Mouse (Mus musculus): Measurements from ENCODE around the gene Lsamp.
A peak's percentile ranks its signal among the peaks of the same experiment; 100 is the strongest.

Gene Lsamp

DNA sequence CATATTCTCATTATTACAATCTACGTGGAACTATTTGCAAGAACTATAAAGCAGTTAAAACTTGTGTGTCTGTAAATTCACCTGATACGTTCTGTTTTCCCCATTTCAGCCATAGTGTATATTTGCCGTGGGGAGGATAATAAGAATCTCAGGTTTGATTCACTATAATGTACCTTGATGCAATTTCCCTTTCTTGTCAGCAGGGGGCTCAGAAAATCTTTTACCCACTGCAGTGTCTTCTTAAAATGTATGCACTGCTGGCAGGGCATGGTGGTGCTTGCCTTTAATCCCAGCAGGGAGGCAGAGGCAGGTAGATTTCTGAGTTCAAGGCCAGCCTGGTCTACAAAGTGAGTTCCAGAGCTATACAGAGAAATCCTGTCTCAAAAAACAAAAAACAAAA is 287.7 kb downstream of the Lsamp start:
- DNase-seq (ENCODE audit: low read depth, low spot score), result no peak

DNA sequence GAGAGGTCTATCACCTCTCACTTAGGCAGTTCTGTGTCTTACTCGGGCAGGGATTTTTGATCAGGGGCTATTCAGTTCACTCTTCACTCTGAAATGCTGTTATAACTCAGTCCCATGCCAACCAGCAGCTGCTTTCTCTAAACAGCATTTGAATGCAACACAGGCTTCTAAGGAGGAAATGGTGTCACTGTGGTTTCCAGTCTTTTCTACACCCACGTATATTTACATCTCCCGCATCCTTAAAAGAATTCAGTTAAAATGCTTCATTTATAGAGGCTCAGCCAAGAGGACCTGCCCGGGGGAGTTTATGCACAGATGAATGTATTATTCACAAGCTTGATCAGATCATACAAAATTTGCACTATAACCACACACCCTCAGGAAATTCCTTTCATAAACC is 306.0 kb downstream of the Lsamp start:
- no peak for DNase-seq (ENCODE audit: low read depth, low spot score)

DNA sequence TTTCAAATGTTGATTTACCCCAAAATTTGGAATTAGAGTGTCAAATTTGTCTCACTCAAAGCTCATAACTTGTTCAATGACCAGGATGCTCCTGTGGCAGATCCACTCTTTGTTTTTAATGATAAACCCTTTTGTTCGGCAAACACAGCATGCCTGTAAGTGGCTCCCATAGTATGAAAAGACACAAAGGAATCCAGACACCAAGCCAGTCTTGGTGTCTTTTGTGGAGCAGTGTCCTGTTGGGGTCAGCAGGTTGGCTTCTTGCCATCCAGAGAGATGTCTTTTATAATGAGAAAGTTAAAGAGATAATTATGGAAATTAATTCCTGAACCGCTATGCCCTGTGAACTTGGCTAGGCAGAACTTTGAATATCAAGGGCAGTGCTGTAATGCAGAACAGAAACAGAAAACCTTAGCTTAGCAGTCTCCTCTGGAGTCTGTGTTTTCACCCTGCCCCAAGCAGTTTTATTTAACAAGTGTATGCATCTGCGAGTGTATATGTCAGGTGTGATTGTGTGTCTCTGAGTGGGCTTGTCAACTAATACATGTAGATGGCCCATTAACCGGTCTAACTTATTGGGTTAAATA is 310.2 kb downstream of the Lsamp start:
- DNase-seq (ENCODE audit: low read depth, low spot score), result no peak

DNA sequence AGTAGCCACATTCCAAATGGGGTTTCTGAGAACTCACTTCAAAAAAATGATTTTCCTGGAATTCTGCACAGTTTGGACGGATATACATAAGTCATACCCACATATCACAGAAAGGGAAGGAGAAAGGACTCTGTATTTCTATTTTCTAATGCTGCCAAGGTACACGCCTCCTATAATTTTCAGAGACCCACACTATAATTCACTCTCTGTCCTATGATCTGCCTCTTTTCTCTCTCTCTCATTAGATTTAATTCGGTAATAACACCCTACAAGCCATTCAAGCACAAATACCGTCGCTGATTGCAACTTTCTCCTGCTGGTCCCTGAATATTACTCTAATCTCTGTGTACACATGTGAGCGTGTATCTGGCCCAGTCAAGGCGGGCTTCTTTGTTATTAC is 311.1 kb downstream of the Lsamp start:
- DNase-seq (ENCODE audit: low read depth, low spot score), result no peak

DNA sequence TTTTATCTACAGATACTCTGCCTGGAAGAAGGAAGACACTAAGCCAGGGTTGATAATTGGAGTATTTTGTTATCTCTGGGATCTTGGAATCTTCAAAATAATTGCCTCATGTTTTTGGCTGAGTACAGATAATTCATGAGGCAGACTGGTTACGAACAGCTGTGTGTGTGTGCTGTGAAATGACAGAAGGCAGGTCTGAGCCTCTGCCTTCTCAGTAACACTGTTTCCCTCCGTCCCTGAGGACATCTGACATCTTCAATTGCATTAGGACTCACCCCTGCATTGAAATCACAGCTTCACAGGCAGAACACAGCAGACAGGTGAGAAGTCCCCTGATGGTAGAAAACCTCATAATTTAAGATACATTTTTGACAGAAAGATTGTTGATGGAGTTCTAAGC is 323.5 kb downstream of the Lsamp start:
- DNase-seq (ENCODE audit: low read depth, low spot score), result no peak

DNA sequence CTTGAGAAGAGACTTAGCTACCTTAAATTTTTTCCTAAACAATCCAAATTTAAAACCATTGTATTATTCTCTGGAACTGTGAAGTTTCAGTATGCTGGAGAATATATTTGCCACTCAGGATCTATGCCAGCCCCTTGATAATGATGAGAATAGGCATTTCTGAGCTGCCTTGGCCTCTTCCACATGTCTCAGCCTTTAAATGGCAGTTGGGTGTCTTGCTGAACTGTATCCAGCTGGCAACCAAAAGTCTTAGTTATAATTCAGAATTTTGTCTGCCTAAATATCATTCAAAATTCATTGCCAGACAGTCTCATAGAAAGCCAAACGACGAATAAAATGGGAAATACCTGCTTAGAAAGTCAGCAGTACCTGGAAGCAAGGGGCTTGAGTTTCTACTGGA is 332.0 kb downstream of the Lsamp start:
- DNase-seq (ENCODE audit: low read depth, low spot score), result no peak

DNA sequence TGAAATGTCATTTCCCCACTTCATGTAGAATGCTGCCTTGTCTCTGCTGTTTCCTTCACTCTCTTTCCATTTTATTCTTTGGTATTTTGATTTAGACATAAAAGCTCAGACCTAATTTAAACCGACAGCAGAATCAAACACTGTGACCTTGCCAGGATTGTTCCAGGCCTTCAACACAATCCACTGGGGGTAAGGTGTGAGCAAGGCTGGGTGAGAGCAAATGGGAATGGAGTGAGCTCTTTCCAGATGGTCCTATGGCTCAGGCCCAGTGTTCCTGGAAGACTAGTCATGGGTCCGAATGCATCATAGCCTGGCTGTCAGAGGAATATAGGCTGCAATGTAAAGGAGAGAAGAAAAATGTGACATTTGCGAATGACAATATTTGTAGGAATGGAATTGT is 340.6 kb downstream of the Lsamp start:
- DNase-seq (ENCODE audit: low read depth, low spot score), result no peak

DNA sequence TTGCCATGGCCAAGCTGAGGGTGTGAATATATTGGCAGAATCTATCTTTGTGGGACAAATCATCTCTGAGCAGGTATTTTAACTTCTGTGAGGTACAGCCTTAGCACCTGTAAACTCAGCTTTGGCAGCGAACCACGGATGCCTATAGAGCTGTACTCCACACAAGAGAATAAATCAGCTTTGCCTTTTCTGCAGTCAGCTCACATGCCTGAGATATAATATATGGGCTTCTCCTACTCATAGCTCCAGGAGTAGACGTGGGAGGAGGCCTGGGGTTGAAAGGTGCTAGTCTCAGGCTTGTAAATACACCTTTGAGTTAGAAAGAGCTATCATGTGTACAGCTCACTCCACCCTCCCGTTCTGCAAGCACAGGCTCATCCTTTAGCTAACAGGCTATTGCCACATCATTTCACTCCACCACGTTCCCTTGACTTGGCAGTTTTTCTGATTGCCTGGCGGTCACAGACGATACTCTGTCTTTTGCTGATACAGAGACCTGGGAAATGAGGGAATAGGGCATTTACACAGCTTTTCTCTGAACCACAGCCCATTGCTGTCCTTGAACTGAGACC is 344.2 kb downstream of the Lsamp start:
- no peak for DNase-seq (ENCODE audit: low read depth, low spot score)

DNA sequence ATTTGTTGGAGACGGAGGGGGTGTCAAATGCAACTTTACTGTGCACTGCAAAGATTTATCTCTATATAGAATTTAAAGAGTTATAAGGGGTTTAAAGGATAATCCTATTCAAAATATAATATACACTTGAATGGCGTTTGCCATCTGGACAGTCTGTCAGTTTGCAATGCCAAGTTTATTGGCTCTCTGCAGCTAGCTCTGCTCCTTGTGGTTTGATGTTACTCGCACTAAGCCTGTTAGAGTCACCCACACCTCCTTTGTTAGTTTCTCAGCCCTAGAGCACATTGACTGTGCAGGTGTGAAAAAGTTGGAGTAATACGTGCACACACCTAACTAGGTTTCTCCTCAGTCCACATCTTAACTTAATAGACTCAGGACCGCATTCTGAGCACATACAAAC is 385.5 kb downstream of the Lsamp start:
- DNase-seq (ENCODE audit: low read depth, low spot score), result no peak

DNA sequence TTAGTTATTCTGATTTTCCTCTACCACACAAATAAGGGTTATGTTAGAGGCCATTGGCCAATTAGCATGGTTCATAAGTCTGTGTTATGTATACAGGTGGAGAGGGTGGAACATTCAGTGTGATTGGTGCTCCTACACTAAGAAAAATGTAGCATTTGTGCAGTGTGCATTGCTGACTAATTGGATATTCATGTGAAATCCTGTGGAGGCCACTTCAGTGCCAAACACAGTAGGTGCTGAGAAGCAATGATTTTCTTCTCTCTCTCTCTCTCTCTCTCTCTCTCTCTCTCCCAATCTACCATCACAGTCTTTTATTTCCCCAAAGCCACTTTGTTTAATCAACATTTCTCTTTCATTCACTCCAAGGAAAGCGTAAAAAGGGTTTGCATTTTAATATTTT is 387.1 kb downstream of the Lsamp start:
- DNase-seq (ENCODE audit: low read depth, low spot score), result no peak

DNA sequence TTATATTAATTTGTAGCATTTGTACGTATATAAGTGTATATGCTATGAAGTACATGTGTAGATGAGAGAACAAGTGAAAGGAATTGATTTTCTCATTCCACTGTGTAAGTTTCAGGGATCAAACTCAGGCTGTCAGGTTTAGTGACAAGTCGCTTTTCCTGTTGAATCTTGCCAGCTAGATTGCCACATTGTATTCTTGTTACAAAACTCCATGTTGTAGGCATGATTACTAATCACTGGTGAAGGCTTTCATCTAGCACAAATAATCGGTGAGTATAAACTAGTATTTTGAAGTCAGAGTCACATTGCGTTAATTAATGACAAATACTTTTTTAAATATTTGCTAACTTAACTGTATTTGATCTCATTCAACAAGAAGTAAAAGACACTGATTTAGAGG is 391.2 kb downstream of the Lsamp start:
- no peak for DNase-seq (ENCODE audit: low read depth, low spot score)

DNA sequence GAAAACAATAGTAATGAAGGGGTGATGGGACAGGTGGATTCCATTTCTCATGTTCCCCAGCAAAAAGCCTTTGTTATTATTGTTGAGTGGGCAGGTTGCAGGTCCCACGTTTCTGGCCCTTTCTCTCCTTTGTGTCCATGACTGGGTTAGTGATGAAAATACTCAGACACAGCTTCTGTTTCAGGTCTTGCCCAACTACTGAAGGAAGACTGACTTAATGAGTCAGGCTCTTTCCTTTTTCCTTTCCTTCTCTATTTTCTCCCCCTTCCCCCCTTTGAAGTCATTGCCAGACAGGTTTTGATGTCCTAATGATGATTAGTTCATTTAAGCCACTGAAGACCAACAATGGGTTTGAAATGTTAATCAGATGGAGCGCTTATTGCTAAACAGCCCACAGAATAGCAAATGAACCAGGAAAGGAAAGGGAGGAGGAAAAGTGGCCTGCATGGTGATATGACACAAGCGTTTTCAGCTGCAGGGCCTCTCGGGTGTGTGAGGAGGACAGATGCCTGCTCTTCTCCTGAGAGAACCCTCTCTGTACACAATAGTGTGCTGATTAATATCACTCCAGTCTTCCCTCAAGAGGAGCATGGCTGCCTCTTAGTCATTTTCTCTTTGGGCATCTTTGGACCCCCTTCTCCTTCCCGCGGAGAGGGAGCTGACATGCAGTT is 393.1 kb downstream of the Lsamp start:
- DNase-seq (ENCODE audit: low read depth, low spot score), result no peak

DNA sequence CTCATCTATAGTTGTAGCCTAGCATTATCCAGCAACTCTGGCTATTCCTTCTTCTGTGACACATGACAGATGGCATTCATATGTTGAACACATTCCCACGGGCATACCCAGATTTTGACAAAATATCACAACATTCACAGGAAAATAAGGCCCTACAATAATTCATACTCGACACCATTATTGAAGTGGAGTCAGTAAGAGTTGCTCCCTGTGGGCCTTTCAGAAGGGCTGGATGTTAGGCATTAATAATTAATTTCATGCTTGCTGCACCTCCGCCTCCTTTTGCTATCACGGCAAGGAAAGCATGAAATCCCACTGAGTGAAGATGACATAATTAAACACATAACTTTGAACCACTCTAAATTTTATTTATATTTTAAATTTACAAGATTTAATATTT is 407.9 kb downstream of the Lsamp start:
- DNase-seq (ENCODE audit: low read depth, low spot score), result no peak

DNA sequence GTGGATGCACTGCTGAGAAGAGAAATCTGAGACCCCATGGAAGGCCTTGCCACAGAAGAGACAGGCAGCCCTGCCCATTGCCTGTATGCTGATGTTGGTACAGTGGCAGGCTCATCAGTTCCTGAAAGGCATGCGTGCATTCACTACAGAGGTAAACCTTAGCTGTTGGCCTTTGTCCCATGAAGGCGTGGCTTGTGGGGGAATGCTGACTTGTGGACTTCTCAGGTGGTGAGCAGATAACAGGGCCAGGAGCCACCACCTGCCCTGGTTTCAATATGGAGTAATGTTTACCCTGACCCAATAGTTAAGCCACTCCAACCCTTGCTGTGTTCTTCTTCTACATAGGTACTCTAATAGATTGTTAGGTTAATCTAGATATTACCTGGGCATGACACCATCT is 415.4 kb downstream of the Lsamp start:
- no peak for DNase-seq (ENCODE audit: low read depth, low spot score)

DNA sequence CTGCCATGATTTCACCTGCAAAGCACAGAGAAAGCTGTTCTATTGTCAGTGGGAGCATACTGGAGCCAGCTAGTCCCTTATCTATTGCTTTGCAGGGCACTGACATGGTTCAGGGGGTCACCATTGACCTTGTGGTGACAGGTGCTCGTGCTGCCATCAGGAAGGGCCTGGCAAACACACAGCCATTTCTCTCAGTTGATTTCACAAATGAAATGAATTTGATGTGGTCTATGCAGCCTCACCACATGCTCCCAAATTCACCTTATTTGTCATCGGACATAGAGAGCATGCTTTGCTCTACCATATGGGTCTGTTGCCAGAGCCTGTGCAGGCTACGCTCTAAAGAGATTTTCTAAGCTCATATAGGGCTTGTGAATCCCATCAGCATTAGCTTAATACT is 450.1 kb downstream of the Lsamp start:
- no peak for DNase-seq (ENCODE audit: low read depth, low spot score)

DNA sequence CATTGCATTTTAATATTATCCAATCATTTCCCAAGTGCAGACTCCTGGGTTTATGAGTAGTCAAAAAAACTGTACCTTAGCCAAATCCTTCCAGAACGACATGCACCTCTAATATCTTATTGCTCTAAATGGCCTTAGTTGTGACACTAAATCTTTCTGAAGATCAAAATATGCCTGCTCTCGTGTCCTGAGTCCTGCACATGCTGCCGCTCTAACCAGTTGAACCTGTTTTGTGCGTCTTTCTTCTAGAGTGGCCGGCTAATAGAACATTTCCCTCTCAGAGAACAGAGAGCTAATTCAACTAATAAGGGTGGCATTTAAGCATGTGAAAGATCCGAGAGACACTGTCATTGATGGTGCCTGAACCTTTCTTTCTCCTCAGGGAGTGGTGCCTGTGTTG is 452.3 kb downstream of the Lsamp start:
- no peak for DNase-seq (ENCODE audit: low read depth, low spot score)

DNA sequence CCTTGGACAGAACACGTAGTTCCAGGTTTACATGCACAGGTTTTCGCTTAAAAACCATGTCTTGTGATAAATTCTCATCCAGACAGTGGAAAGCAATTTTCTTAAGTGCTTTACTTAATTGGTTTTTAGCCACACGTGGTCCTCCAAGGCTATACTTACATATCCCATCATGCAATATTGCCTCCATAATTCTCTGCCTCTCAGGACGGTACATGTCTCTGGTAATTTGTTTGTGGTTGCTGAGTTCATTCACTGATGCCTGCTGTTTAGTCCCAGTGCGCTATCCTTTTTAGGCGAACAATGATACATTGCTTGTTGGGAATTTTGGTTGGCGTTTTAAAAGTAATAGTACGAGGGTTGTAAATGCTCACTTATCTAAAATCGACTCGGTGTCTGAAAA is 453.7 kb downstream of the Lsamp start:
- no peak for DNase-seq (ENCODE audit: low read depth, low spot score)

DNA sequence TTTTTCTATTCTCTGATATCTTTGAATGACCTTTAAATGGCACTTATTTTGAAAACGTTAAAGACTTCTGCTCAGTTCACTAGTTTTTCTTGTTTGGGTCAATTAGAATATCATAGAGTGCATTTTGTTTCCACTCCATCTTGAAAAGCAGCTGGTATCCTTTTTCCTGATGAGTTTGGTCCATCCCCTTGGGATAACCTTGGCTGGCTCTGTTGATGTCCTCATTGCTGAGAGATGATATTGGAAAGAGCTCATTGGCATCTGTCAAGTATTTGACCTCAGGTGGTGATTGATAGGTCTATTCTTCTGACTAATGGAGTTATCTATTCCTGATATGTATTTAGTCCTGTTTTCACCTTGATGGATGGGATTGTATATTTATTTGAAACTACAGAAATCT is 454.7 kb downstream of the Lsamp start:
- DNase-seq (ENCODE audit: low read depth, low spot score), result no peak

DNA sequence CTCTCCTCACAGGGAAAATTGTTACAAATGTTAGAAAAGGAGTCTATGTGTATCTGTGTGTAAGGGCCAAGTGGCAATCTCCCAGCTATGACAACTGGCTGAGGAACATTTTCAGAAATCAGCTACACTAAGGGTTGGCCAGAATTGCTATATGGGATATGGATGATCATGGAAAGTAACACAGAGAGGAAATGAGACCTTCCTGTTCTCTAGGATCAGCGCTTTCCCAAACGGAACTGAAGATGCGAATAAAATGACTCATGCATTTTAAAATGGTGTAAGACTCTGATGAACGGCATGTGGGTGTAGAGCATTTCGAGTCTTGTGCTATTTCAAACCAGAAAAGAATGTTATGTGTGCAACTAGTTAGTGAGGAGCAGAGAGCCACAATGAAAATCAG is 462.4 kb downstream of the Lsamp start:
- DNase-seq (ENCODE audit: low read depth, low spot score), result no peak

DNA sequence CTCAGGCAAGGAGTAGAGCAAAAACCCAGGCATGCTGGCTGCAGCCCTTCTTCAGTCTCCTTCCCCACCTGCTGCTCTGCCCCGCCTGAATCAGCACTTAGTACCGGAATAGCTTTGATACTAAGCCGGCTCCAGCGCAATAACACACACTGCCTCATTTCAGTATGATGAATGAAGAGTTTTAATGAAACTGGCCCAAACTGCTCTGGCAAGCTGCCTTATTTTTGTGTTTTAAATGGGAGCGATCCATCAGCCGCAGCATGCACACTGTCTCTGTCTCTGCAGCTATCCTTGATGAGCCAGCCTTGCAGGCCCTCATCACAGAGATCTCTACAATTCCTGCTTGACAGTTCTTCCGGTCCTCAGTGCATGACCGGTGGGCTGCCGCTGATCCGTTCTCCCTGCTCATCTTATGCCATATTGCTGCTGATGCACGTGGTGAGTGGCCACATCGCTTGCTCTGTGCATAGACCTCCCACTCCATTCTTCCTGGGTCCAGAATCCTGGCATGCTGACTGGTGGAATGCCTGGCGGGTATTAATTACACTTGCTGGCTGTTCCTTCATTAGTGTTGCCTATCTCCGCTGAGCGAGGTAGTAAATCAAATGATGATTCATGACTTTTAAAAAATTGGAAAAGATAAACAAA is 479.4 kb downstream of the Lsamp start:
- no peak for DNase-seq (ENCODE audit: low read depth, low spot score)

DNA sequence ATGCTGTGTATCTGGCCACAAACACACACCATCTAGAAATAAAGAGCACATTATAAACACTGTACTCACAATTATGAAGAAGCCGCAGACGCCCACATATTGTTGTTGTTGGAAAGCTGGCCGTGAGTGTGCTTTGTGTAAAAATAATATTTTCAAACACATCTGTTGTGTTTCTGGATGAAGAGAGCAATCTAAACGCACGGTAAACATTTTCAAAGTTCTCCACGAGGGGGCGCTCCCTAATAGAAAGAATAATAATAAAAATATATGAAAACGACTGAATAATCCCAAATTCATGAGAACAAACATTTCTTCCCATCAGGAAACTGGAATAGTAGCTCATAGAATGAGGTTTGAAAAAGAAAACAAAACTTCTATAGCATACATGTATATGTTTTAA is 482.4 kb downstream of the Lsamp start:
- DNase-seq (ENCODE audit: low read depth, low spot score), result peak; percentile 8

DNA sequence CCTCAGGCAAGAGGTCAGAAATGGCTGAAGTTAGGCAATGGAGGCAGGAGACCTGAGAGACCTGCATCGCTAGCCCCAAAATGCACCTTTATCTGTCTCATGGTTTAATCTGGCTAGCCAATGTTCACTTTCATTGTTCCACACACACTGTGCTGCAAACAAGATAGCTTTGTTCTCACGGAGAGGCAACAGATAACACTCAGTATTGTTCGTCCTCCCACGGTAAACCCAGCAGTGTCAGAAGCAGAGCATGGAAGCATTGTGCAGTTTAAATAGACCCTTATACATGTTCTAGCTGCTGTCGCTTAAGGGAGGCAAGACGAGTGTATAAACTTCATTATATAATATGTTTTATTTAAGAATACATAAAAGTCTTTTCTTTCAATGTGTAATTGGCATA is 486.8 kb downstream of the Lsamp start:
- no peak for DNase-seq (ENCODE audit: low read depth, low spot score)

DNA sequence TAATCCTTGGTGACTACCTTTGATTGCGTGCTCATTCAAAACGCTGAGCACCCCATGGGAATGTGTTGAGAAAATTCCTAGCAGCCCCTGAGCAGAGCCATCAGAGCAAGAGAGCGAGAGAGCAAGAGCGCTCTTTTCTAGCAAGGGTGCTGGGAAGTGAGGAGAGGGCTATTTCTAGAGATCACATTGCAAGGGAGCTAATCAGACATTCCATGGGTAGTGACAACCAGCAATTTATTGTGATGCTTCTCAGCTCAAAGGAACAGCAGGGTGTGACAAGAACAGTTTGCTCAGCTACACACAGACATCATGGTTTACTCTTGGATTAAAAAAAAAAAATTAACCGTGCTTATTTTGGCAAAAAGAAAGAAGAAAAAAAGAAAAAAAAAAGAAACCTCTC is 487.8 kb downstream of the Lsamp start:
- DNase-seq (ENCODE audit: low read depth, low spot score), result no peak

All from embryo, embryonic 11.5 days (tissue).